Mouse (Mus musculus): Measurements from ENCODE around the gene Synpo2.

Gene Synpo2

GRCm38 (mm10) chr3:123204658-123205057 lies 31.3 kb downstream of the Synpo2 start:
- DNase-seq = no peak

GRCm38 (mm10) chr3:123201798-123202197 lies 34.2 kb downstream of the Synpo2 start:
- DNase-seq = no peak

- no peak for DNase-seq
Observed at GRCm38 (mm10) chr3:123193740-123194139, 42.2 kb downstream of the Synpo2 start.

- no peak for DNase-seq
Observed at GRCm38 (mm10) chr3:123191602-123192001, 44.3 kb downstream of the Synpo2 start.

- DNase-seq = no peak
Observed at GRCm38 (mm10) chr3:123190329-123190728, 45.6 kb downstream of the Synpo2 start.

GRCm38 (mm10) chr3:123189826-123190225 lies 46.1 kb downstream of the Synpo2 start:
- DNase-seq = no peak

GRCm38 (mm10) chr3:123188616-123189230 lies 47.2 kb downstream of the Synpo2 start:
- no peak for DNase-seq

- no peak for DNase-seq
Observed at GRCm38 (mm10) chr3:123187370-123188124, 48.4 kb downstream of the Synpo2 start.

GRCm38 (mm10) chr3:123185238-123185925 lies 50.6 kb downstream of the Synpo2 start:
- DNase-seq = no peak

- no peak for DNase-seq
Observed at GRCm38 (mm10) chr3:123184281-123184680, 51.7 kb downstream of the Synpo2 start.

- DNase-seq = no peak
Observed at GRCm38 (mm10) chr3:123179508-123179907, 56.4 kb downstream of the Synpo2 start.

- DNase-seq = no peak
Observed at GRCm38 (mm10) chr3:123179041-123179440, 56.9 kb downstream of the Synpo2 start.

GRCm38 (mm10) chr3:123178420-123178819 lies 57.5 kb downstream of the Synpo2 start:
- no peak for DNase-seq

GRCm38 (mm10) chr3:123176366-123177334 lies 59.3 kb downstream of the Synpo2 start:
- no peak for DNase-seq

- DNase-seq = no peak
Observed at GRCm38 (mm10) chr3:123175142-123175541, 60.8 kb downstream of the Synpo2 start.

- no peak for DNase-seq
Observed at GRCm38 (mm10) chr3:123174379-123174697, 61.6 kb downstream of the Synpo2 start.

- DNase-seq = no peak
Observed at GRCm38 (mm10) chr3:123173553-123174378, 62.2 kb downstream of the Synpo2 start.

- DNase-seq = no peak
Observed at GRCm38 (mm10) chr3:123172151-123172550, 63.8 kb downstream of the Synpo2 start.

- no peak for DNase-seq
Observed at GRCm38 (mm10) chr3:123169398-123169797, 66.6 kb downstream of the Synpo2 start.

GRCm38 (mm10) chr3:123168815-123169214 lies 67.1 kb downstream of the Synpo2 start:
- DNase-seq = peak; percentile 38 to 49

- no peak for DNase-seq
Observed at GRCm38 (mm10) chr3:123166450-123166849, 69.5 kb downstream of the Synpo2 start.

GRCm38 (mm10) chr3:123164183-123164582 lies 71.8 kb downstream of the Synpo2 start:
- no peak for DNase-seq

All from kidney, adult 8-10 months (tissue).